Mouse (Mus musculus): ENCODE results near the gene Raver2.

The Raver2 gene

GRCm38 (mm10) chr4:101177796-101178195 lies 109.0 kb downstream of the Raver2 start:
- no peak for DNase-seq

GRCm38 (mm10) chr4:101179076-101179475 lies 110.3 kb downstream of the Raver2 start:
- DNase-seq: no peak

- no peak for DNase-seq
Measured at GRCm38 (mm10) chr4:101179836-101180235, 111.1 kb downstream of the Raver2 start.

- DNase-seq: no peak
Measured at GRCm38 (mm10) chr4:101180681-101181080, 111.9 kb downstream of the Raver2 start.

- DNase-seq: peak; percentile 69
Measured at GRCm38 (mm10) chr4:101182603-101183011, 113.8 kb downstream of the Raver2 start.

GRCm38 (mm10) chr4:101185216-101185615 lies 116.4 kb downstream of the Raver2 start:
- peak; percentile 52 for DNase-seq

- DNase-seq: no peak
Measured at GRCm38 (mm10) chr4:101186591-101186990, 117.8 kb downstream of the Raver2 start.

- DNase-seq: no peak
Measured at GRCm38 (mm10) chr4:101187381-101187780, 118.6 kb downstream of the Raver2 start.

GRCm38 (mm10) chr4:101192241-101192976 lies 123.6 kb downstream of the Raver2 start:
- DNase-seq: no peak

GRCm38 (mm10) chr4:101194170-101194569 lies 125.4 kb downstream of the Raver2 start:
- DNase-seq: no peak

- no peak for DNase-seq
Measured at GRCm38 (mm10) chr4:101196407-101196806, 127.6 kb downstream of the Raver2 start.

GRCm38 (mm10) chr4:101197421-101198170 lies 128.8 kb downstream of the Raver2 start:
- DNase-seq: no peak

GRCm38 (mm10) chr4:101198333-101198732 lies 129.6 kb downstream of the Raver2 start:
- peak; percentile 36 for DNase-seq

- no peak for DNase-seq
Measured at GRCm38 (mm10) chr4:101199433-101200081, 130.8 kb downstream of the Raver2 start.
